Mouse (Mus musculus): ENCODE results near the gene Coro1c. TPM values are rescaled to one million over a fixed set of nuclear protein-coding genes. Genes with fewer than 3 reads are reported as not detected.

The Coro1c gene
- polyA plus RNA-seq, 1 experiment, result 116 TPM

- no peak for DNase-seq (ENCODE audit: low spot score)
Measured at GRCm38 (mm10) chr5:113884750-113885149, 23.8 kb downstream of the Coro1c start.

GRCm38 (mm10) chr5:113883384-113883771 lies 25.2 kb downstream of the Coro1c start:
- no peak for DNase-seq (ENCODE audit: low spot score)

GRCm38 (mm10) chr5:113882566-113883383 lies 25.8 kb downstream of the Coro1c start:
- DNase-seq (ENCODE audit: low spot score), result no peak

- no peak for DNase-seq (ENCODE audit: low spot score)
Measured at GRCm38 (mm10) chr5:113881136-113881535, 27.4 kb downstream of the Coro1c start.

GRCm38 (mm10) chr5:113878943-113879617 lies 29.5 kb downstream of the Coro1c start:
- DNase-seq (ENCODE audit: low spot score), result no peak

- DNase-seq (ENCODE audit: low spot score), result no peak
Measured at GRCm38 (mm10) chr5:113877565-113877964, 31.0 kb downstream of the Coro1c start.

- no peak for DNase-seq (ENCODE audit: low spot score)
Measured at GRCm38 (mm10) chr5:113876176-113876575, 32.4 kb downstream of the Coro1c start.

- DNase-seq (ENCODE audit: low spot score), result no peak
Measured at GRCm38 (mm10) chr5:113875625-113876024, 32.9 kb downstream of the Coro1c start.

GRCm38 (mm10) chr5:113874063-113875024 lies 34.2 kb downstream of the Coro1c start:
- no peak for DNase-seq (ENCODE audit: low spot score)

GRCm38 (mm10) chr5:113872936-113873912 lies 35.3 kb downstream of the Coro1c start:
- DNase-seq (ENCODE audit: low spot score), result no peak

- no peak for DNase-seq (ENCODE audit: low spot score)
Measured at GRCm38 (mm10) chr5:113871903-113872548, 36.5 kb downstream of the Coro1c start.

GRCm38 (mm10) chr5:113870393-113871040 lies 38.0 kb downstream of the Coro1c start:
- no peak for DNase-seq (ENCODE audit: low spot score)

GRCm38 (mm10) chr5:113869132-113869531 lies 39.4 kb downstream of the Coro1c start:
- no peak for DNase-seq (ENCODE audit: low spot score)

GRCm38 (mm10) chr5:113864992-113865391 lies 43.6 kb downstream of the Coro1c start:
- DNase-seq (ENCODE audit: low spot score), result no peak

GRCm38 (mm10) chr5:113863994-113864393 lies 44.6 kb downstream of the Coro1c start:
- no peak for DNase-seq (ENCODE audit: low spot score)

- no peak for DNase-seq (ENCODE audit: low spot score)
Measured at GRCm38 (mm10) chr5:113862418-113862817, 46.1 kb downstream of the Coro1c start.

- DNase-seq (ENCODE audit: low spot score), result no peak
Measured at GRCm38 (mm10) chr5:113861294-113861693, 47.3 kb downstream of the Coro1c start.

- no peak for DNase-seq (ENCODE audit: low spot score)
Measured at GRCm38 (mm10) chr5:113858971-113859370, 49.6 kb downstream of the Coro1c start.

GRCm38 (mm10) chr5:113858550-113858949 lies 50.0 kb downstream of the Coro1c start:
- no peak for DNase-seq (ENCODE audit: low spot score)

- no peak for DNase-seq (ENCODE audit: low spot score)
Measured at GRCm38 (mm10) chr5:113857631-113858030, 50.9 kb downstream of the Coro1c start.
